In genomic region chr17:71475705-71476089, GRCm38 (mm10) we compare ENCODE assay signal across 7 mouse cellular contexts. TPM values are rescaled to one million over a fixed set of nuclear protein-coding genes. Genes with fewer than 3 reads are reported as not detected.
DNase-seq lines count a peak whose midpoint lies in the region; ATAC-seq and TF ChIP-seq lines count a peak whose summit lies in the region.

No protein-coding gene starts in this region.

- peak overlapping the region; percentile 98 for H3K9ac ChIP-seq in intestine, embryonic 16.5 days (ENCODE audit: low read depth, low read length)

- H3K27ac ChIP-seq in cerebellum, adult 2 months (ENCODE audit: insufficient read depth, low read length) = peak overlapping the region; percentile 86
- peak overlapping the region; percentile 98 for H3K27ac ChIP-seq in intestine, embryonic 16.5 days (ENCODE audit: low read length)
- peak overlapping the region; percentile 99 for H3K27ac ChIP-seq in midbrain, embryonic 10.5 days (replicated peaks)
- H3K27ac ChIP-seq in small intestine, adult 2 months (ENCODE audit: insufficient read depth, low read depth, low read length) = peak overlapping the region; percentile 69

- H3K36me3 ChIP-seq in intestine, embryonic 16.5 days (ENCODE audit: control insufficient read depth, insufficient read depth, low read length) = no peaks in the 10 kb centered on the region
- H3K36me3 ChIP-seq in midbrain, embryonic 10.5 days = peaks cover 4% of the 10 kb centered on the region; the same call in 1 of the 2 replicates
- H3K36me3 ChIP-seq in small intestine, adult 2 months (ENCODE audit: control insufficient read depth, insufficient read depth, low read length) = no peaks in the 10 kb centered on the region

- no peaks in the 10 kb centered on the region; the same call in 1 of the 2 replicates for H3K4me1 ChIP-seq in cerebellum, adult 2 months (ENCODE audit: control insufficient read depth, insufficient read depth, low read length)
- peaks cover 11% of the 10 kb centered on the region for H3K4me1 ChIP-seq in intestine, embryonic 16.5 days (ENCODE audit: control insufficient read depth, insufficient read depth, low read length)
- H3K4me1 ChIP-seq in midbrain, embryonic 10.5 days = peaks cover 27% of the 10 kb centered on the region
- H3K4me1 ChIP-seq in small intestine, adult 2 months (ENCODE audit: control insufficient read depth, insufficient read depth, insufficient read length, low read length) = peaks cover 11% of the 10 kb centered on the region; the same call in 1 of the 2 replicates

- no peaks in the 10 kb centered on the region for H3K27me3 ChIP-seq in cerebellum, adult 2 months (ENCODE audit: control insufficient read depth, insufficient read depth, low read length)
- H3K27me3 ChIP-seq in intestine, embryonic 16.5 days (replicated peaks; ENCODE audit: control insufficient read depth, insufficient read depth, low read length) = no peaks in the 10 kb centered on the region
- H3K27me3 ChIP-seq in midbrain, embryonic 10.5 days (ENCODE audit: low read depth, poor library complexity, severe bottlenecking) = no peaks in the 10 kb centered on the region
- no peaks in the 10 kb centered on the region for H3K27me3 ChIP-seq in small intestine, adult 2 months (ENCODE audit: control insufficient read depth, insufficient read depth, low read length)

- H3K4me3 ChIP-seq in cerebellum, adult 2 months (replicated peaks; ENCODE audit: insufficient read depth, low read depth, low read length) = peak overlapping the region; percentile 100
- peak overlapping the region; percentile 94 for H3K4me3 ChIP-seq in intestine, embryonic 16.5 days (ENCODE audit: low read length)
- peak overlapping the region; percentile 93 for H3K4me3 ChIP-seq in midbrain, embryonic 10.5 days
- H3K4me3 ChIP-seq in small intestine, adult 2 months (ENCODE audit: low read depth, low read length) = peak overlapping the region; percentile 97

- peak; percentile 75 for DNase-seq in R1 (ENCODE audit: low read depth, low spot score)
- peak; percentile 74 to 80 for DNase-seq in cerebellum, adult 2 months
- peak; percentile 48 to 77 for DNase-seq in frontal cortex, adult 2 months (ENCODE audit: extremely low spot score in 1 of 2, low spot score in 1 of 2)
- peak; percentile 78 for DNase-seq in left cerebral cortex, postnatal 4 days
- DNase-seq in midbrain, embryonic 10.5 days (ENCODE audit: low spot score) = peak; percentile 87

- intact Hi-C loops in left cerebral cortex, postnatal 4 days (cut with DNase I) = no loop called here

- H3K9me3 ChIP-seq in intestine, embryonic 16.5 days (ENCODE audit: control insufficient read depth, low read length) = no peaks in the 10 kb centered on the region
- H3K9me3 ChIP-seq in midbrain, embryonic 10.5 days (replicated peaks) = no peaks in the 10 kb centered on the region

- ATAC-seq in intestine, embryonic 16.5 days = peak; percentile 64

- TF ChIP-seq CTCF in cerebellum, adult 2 months (IDR thresholded peaks at IDR 0.05; ENCODE audit: borderline replicate concordance, insufficient read depth, low read depth, low read length) = no peak
- no peak for TF ChIP-seq CTCF in small intestine, adult 2 months (IDR thresholded peaks at IDR 0.05; ENCODE audit: extremely low read depth, insufficient read length, insufficient replicate concordance, low read depth, low read length)

- 0% methylated on average over 31 of the region's 31 CpGs for WGBS in cerebellum, adult 2 months
- under 1% methylated on average over 31 of the region's 31 CpGs for WGBS in intestine, embryonic 16.5 days
- under 1% methylated on average over 31 of the region's 31 CpGs for WGBS in midbrain, embryonic 10.5 days
- WGBS in small intestine, adult 2 months = under 1% methylated on average over 31 of the region's 31 CpGs

- TF ChIP-seq POLR2A in cerebellum, adult 2 months (IDR thresholded peaks at IDR 0.05; ENCODE audit: borderline replicate concordance, insufficient read depth, low read length) = 0 out of 2 replicates have a peak, but pooled peaks have one; percentile 12
- TF ChIP-seq POLR2A in small intestine, adult 2 months (IDR thresholded peaks at IDR 0.05; ENCODE audit: low read depth, low read length) = no peak

- H3K4me2 ChIP-seq in intestine, embryonic 16.5 days (ENCODE audit: low read depth, low read length) = peak overlapping the region; percentile 67

RNA-seq across cellular contexts. Expression of gene Smchd1, which starts 0.6 kb away (rescaled TPM):
- polyA plus RNA-seq in cerebellum, adult 2 months (2012; rRNA removed) = 24.6 and 26.4 TPM in 2 replicates
- polyA plus RNA-seq in frontal cortex, adult 2 months (2012; rRNA removed) = 26.8 and 27.6 TPM in 2 replicates
- 30.5 and 35.0 TPM in 2 replicates for polyA plus RNA-seq in intestine, embryonic 16.5 days (2015; fragmentation: Nextera tagmentation; extraction: Ambion mirVana)
- total RNA-seq in left cerebral cortex, postnatal 4 days (2021) = 10 to 100 TPM; 50.3 to 59.2 TPM
- 71.1 and 72.8 TPM in 2 replicates for polyA plus RNA-seq in midbrain, embryonic 10.5 days (2016; fragmentation: Nextera tagmentation; extraction: Ambion mirVana)
- polyA plus RNA-seq in small intestine, adult 2 months (2012; rRNA removed) = 1.4 and 2.3 TPM in 2 replicates

RNA-seq across cellular contexts. Expression of gene Gm4707, which starts 16.0 kb away (rescaled TPM):
- polyA plus RNA-seq in cerebellum, adult 2 months (2012; rRNA removed) = 2.0 and 2.2 TPM in 2 replicates
- polyA plus RNA-seq in frontal cortex, adult 2 months (2012; rRNA removed) = 2.1 and 2.4 TPM in 2 replicates
- 1.2 and 1.8 TPM in 2 replicates for polyA plus RNA-seq in intestine, embryonic 16.5 days (2015; fragmentation: Nextera tagmentation; extraction: Ambion mirVana)
- total RNA-seq in left cerebral cortex, postnatal 4 days (2021) = 1 to 10 TPM; 2.1 to 5.8 TPM
- 4.8 and 4.9 TPM in 2 replicates for polyA plus RNA-seq in midbrain, embryonic 10.5 days (2016; fragmentation: Nextera tagmentation; extraction: Ambion mirVana)
- polyA plus RNA-seq in small intestine, adult 2 months (2012; rRNA removed) = 0.10 and 0.20 TPM in 2 replicates

RNA-seq across cellular contexts. Expression of gene Ndc80, which starts 51.0 kb away (rescaled TPM):
- polyA plus RNA-seq in cerebellum, adult 2 months (2012; rRNA removed) = 0.19 TPM in 1 of 2 replicates, not detected in the other
- polyA plus RNA-seq in frontal cortex, adult 2 months (2012; rRNA removed) = 0.36 and 0.48 TPM in 2 replicates
- polyA plus RNA-seq in intestine, embryonic 16.5 days (2015; fragmentation: Nextera tagmentation; extraction: Ambion mirVana) = 30.4 and 33.7 TPM in 2 replicates
- 1 to 10 TPM; 3.5 to 3.8 TPM for total RNA-seq in left cerebral cortex, postnatal 4 days (2021)
- 65.6 and 66.2 TPM in 2 replicates for polyA plus RNA-seq in midbrain, embryonic 10.5 days (2016; fragmentation: Nextera tagmentation; extraction: Ambion mirVana)
- polyA plus RNA-seq in small intestine, adult 2 months (2012; rRNA removed) = 0.08 TPM in 2 replicates

Comparison
In these comparisons a context has a peak if more than half of its experiments do, and no peak if none do; other contexts are left out.
1. Peak in every context shown above with its lines: DNase-seq, ATAC-seq, H3K4me3 ChIP-seq and H3K27ac ChIP-seq.
2. RNA of gene Ndc80, which starts 51.0 kb away (polyA plus RNA-seq): 65.6 to 66.2 TPM in midbrain, embryonic 10.5 days and 30.4 to 33.7 TPM in intestine, embryonic 16.5 days; 0.36 to 0.48 TPM in frontal cortex, adult 2 months, 0.08 TPM in small intestine, adult 2 months and 0.19 TPM in cerebellum, adult 2 months; every median in the first group is over 10 times any median in the second.